Mouse (Mus musculus) small intestine, adult 2 months (tissue): ENCODE results near the gene a.

Source experiments
- CTCF ChIP-seq: fragments of 200-500 bp; IDR thresholded peaks from 2 replicates; pipeline ENCODE4 v1.5.1; 2012; ENCODE audit warnings: low read depth, mild to moderate bottlenecking, control low read depth, inconsistent platforms, low read length, moderate library complexity, mixed read lengths; ENCODE audit not compliant: insufficient replicate concordance, insufficient read length; ENCODE audit errors: extremely low read depth
- POLR2A ChIP-seq: fragments of 200-500 bp; IDR thresholded peaks from 2 replicates; pipeline ENCODE4 v1.6.1; 2012; ENCODE audit warnings: low read depth, mild to moderate bottlenecking, control low read depth, inconsistent platforms, low read length, moderate library complexity

DNA sequence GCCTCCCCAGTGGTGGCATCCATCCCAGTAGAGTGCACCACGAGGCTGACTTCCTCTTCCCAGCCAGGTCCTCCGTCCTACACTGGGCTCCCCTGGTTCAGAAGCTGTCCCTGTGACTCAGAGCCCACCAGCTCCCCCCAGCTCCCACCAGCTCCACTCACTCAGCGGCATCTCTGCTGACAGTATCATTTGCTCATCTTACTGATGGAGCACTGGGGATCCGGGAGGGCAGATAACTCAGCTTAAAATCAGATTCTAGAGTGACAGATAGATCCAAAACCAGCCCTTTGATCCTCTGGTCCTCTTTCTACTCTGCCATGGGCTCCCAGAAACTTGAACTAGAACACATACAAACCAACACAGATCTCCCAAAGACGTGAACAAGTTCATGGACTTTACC, 159.4 kb downstream of the a start:
- no peak for TF ChIP-seq CTCF
- no peak for TF ChIP-seq POLR2A
